Mouse (Mus musculus): ENCODE data around the gene Gm20388. TPM values are rescaled to one million over a fixed set of nuclear protein-coding genes. Genes with fewer than 3 reads are reported as not detected.

Gene Gm20388
- polyA plus RNA-seq, 1 experiment from 2014 or later: 5.3 TPM

DNA sequence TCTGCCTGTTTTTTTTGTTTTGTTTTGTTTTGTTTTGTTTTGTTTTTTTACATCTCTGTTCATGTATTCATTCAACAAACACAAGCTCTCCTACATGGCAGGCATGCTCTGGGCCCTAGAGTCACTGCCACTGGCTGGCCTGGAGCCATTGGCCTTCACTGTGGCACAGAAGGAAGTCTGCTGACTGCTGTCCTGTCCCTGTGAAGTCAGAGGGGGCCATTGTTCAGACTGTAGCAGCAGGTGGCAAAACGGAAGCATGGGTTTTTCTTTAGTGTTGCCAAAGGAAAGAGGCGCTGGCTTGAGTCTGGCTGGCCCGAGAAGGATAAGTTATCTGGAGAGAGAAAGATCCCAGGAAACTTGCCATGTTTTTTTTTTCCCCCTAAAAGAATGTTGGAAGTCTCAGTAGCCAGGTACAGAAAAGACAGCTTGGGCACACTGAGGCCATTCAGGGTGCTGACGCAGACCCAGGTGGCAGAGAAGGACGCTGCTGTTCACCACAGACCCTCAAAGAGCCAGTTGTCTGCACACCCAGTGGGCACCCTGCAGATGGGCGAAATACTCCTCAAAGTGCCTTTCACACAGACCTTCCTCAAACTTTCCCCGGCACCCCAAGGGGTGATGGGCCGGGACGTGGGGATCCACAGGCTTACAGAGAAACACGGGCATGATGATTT lies 2313.5 kb downstream of the Gm20388 start:
- no peak overlapping the region for H3K4me2 ChIP-seq
- H3K27me3 ChIP-seq (replicated peaks; ENCODE audit: control insufficient read depth, insufficient read depth, low read length): peaks cover 26% of the 10 kb centered on the region
- 74% methylated on average over 10 of the region's 10 CpGs for WGBS
- H3K4me3 ChIP-seq (ENCODE audit: low read depth, low read length): no peak overlapping the region
- no peak overlapping the region for H3K9ac ChIP-seq (ENCODE audit: low read depth, low read length)
- ATAC-seq (replicated peaks; ENCODE audit: low FRiP score): no peak
- H3K9me3 ChIP-seq (ENCODE audit: control insufficient read depth, low read length): no peaks in the 10 kb centered on the region
- H3K4me1 ChIP-seq (replicated peaks; ENCODE audit: control insufficient read depth, insufficient read depth, low read length): no peaks in the 10 kb centered on the region
- H3K36me3 ChIP-seq (ENCODE audit: control insufficient read depth, insufficient read depth, low read length): no peaks in the 10 kb centered on the region
- no peak for DNase-seq (ENCODE audit: low spot score)
- H3K27ac ChIP-seq (ENCODE audit: low read depth, low read length): no peak overlapping the region

DNA sequence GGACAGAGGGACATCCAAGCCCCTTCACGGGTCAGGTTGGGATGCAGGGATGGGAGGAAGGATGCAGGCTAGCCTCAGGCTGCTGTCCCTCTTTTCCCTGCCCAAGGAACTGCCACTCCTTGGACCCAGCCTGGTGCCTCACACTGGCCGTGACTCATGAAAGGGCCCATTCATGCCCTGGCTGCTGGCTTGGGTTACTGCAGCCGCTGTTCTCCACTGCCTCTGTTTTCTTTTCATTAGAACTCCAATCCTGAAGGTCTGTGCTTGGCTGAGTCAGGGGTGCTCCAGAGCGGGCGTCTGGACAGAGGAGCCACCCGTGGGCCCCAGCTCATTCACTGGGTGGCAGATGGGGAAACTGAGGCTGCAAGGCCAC lies 2314.0 kb downstream of the Gm20388 start:
- H3K4me3 ChIP-seq (ENCODE audit: low read depth, low read length): no peak overlapping the region
- H3K36me3 ChIP-seq (ENCODE audit: control insufficient read depth, insufficient read depth, low read length): no peaks in the 10 kb centered on the region
- no peaks in the 10 kb centered on the region for H3K9me3 ChIP-seq (ENCODE audit: control insufficient read depth, low read length)
- no peaks in the 10 kb centered on the region for H3K4me1 ChIP-seq (replicated peaks; ENCODE audit: control insufficient read depth, insufficient read depth, low read length)
- no peak overlapping the region for H3K4me2 ChIP-seq
- WGBS: 77% methylated on average over 6 of the region's 6 CpGs
- ATAC-seq (replicated peaks; ENCODE audit: low FRiP score): no peak
- peaks cover 31% of the 10 kb centered on the region for H3K27me3 ChIP-seq (replicated peaks; ENCODE audit: control insufficient read depth, insufficient read depth, low read length)
- H3K27ac ChIP-seq (ENCODE audit: low read depth, low read length): no peak overlapping the region
- no peak overlapping the region for H3K9ac ChIP-seq (ENCODE audit: low read depth, low read length)
- DNase-seq (ENCODE audit: low spot score): no peak

DNA sequence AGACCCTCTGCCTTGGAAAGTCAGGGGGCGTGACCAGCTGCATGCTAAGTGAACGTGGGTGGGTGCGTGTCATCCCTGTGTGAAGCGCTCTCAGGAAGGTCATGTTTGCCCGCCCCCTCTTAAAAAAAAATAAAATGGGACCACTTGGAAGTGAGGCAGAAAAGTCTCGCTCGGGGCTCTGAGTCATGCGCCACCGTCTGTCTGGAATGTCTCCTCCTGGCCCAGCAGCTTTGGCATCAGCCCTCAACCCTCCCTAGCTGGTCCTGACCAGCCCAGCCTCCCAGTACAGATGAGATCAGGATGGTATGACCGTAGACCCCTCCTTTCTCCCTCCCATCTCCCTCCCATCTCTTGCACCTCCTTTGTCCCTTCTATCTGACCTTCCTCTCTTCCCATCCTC lies 2314.8 kb downstream of the Gm20388 start:
- ATAC-seq (replicated peaks; ENCODE audit: low FRiP score) (no peak), DNase-seq (ENCODE audit: low spot score) (no peak)
- Histone ChIP-seq H3K4me2 (no peak overlapping the region), H3K9ac (ENCODE audit: low read depth, low read length) (no peak overlapping the region), H3K9me3 (ENCODE audit: control insufficient read depth, low read length) (no peaks in the 10 kb centered on the region), H3K36me3 (ENCODE audit: control insufficient read depth, insufficient read depth, low read length) (no peaks in the 10 kb centered on the region), H3K27ac (ENCODE audit: low read depth, low read length) (no peak overlapping the region), H3K27me3 (replicated peaks; ENCODE audit: control insufficient read depth, insufficient read depth, low read length) (peaks cover 39% of the 10 kb centered on the region), H3K4me1 (replicated peaks; ENCODE audit: control insufficient read depth, insufficient read depth, low read length) (0 out of 2 replicates have a peak, but pooled peaks cover 2% of the 10 kb centered on the region), H3K4me3 (ENCODE audit: low read depth, low read length) (no peak overlapping the region)
- 69% methylated on average over 10 of the region's 10 CpGs for WGBS

DNA sequence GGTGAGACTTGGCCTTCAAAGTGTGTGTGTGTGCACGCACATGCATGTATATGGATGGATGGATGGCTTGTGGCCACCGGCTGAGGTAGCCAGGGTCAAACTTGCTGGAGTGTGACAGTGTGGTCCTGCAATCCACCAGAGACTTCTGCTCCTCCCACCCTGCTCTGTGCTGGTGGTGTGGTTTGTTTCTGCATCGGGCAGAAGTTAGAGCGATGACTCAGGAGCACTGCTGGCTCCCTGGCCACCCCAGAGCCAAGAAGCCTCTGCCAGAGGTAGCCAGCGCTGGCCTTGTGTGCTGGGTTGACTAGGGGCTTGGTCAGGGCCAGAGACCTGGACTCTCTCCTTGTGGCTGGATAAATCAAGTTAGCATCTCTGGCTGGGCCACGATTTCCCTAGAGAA lies 2316.7 kb downstream of the Gm20388 start:
- Histone ChIP-seq H3K36me3 (ENCODE audit: control insufficient read depth, insufficient read depth, low read length) (no peaks in the 10 kb centered on the region), H3K9ac (ENCODE audit: low read depth, low read length) (no peak overlapping the region), H3K4me3 (ENCODE audit: low read depth, low read length) (no peak overlapping the region), H3K27ac (ENCODE audit: low read depth, low read length) (no peak overlapping the region), H3K9me3 (ENCODE audit: control insufficient read depth, low read length) (no peaks in the 10 kb centered on the region), H3K27me3 (replicated peaks; ENCODE audit: control insufficient read depth, insufficient read depth, low read length) (peaks cover 58% of the 10 kb centered on the region), H3K4me1 (replicated peaks; ENCODE audit: control insufficient read depth, insufficient read depth, low read length) (peaks cover 2% of the 10 kb centered on the region; the same call in 1 of the 2 replicates), H3K4me2 (no peak overlapping the region)
- no peak for ATAC-seq (replicated peaks; ENCODE audit: low FRiP score)
- DNase-seq (ENCODE audit: low spot score): no peak
- WGBS: 75% methylated on average over 6 of the region's 6 CpGs

DNA sequence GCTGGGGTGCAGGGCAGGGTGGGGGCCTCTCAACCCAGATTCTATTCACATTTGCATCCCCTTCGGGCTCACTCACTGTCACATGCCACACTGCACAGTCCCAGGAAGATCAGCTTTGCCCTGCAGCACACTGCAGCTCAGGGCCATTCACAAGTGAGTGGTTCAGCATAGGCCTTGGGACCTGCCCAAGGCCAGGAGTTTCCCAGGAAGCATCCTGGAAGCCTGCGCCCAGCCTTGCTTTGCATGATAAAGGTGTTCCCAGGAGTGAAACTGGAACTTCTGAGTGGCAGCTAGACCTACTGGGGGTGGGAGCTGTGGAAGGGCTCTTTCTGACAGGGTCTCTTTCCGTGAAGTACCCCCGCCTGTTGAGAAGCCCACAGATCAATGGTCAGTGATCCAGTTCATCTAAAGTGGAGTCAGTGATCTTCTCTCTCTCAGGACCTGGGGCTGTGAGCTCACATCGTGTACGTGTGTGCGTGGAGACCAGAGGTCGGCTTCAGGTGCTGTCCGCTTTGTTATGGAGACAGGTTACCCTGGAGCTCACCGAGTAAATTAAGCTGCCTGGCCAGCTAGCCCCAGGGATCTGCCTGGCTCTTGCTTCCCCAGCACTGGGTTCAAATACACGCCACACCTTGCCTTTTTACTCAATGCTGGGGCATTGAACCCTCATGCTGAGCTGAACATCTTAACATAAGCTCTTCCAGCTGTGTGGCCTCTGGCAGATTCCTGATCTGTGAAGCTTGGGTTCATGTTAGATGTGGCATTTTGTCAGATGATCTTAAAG lies 2318.3 kb downstream of the Gm20388 start:
- Histone ChIP-seq H3K4me1 (replicated peaks; ENCODE audit: control insufficient read depth, insufficient read depth, low read length) (peaks cover 2% of the 10 kb centered on the region; the same call in 1 of the 2 replicates), H3K4me3 (ENCODE audit: low read depth, low read length) (no peak overlapping the region), H3K9me3 (ENCODE audit: control insufficient read depth, low read length) (no peaks in the 10 kb centered on the region), H3K27me3 (replicated peaks; ENCODE audit: control insufficient read depth, insufficient read depth, low read length) (peaks cover 66% of the 10 kb centered on the region), H3K9ac (ENCODE audit: low read depth, low read length) (no peak overlapping the region), H3K36me3 (ENCODE audit: control insufficient read depth, insufficient read depth, low read length) (no peaks in the 10 kb centered on the region), H3K4me2 (no peak overlapping the region), H3K27ac (ENCODE audit: low read depth, low read length) (no peak overlapping the region)
- ATAC-seq (replicated peaks; ENCODE audit: low FRiP score) (no peak), DNase-seq (ENCODE audit: low spot score) (no peak)
- WGBS: 62% methylated on average over 11 of the region's 11 CpGs

DNA sequence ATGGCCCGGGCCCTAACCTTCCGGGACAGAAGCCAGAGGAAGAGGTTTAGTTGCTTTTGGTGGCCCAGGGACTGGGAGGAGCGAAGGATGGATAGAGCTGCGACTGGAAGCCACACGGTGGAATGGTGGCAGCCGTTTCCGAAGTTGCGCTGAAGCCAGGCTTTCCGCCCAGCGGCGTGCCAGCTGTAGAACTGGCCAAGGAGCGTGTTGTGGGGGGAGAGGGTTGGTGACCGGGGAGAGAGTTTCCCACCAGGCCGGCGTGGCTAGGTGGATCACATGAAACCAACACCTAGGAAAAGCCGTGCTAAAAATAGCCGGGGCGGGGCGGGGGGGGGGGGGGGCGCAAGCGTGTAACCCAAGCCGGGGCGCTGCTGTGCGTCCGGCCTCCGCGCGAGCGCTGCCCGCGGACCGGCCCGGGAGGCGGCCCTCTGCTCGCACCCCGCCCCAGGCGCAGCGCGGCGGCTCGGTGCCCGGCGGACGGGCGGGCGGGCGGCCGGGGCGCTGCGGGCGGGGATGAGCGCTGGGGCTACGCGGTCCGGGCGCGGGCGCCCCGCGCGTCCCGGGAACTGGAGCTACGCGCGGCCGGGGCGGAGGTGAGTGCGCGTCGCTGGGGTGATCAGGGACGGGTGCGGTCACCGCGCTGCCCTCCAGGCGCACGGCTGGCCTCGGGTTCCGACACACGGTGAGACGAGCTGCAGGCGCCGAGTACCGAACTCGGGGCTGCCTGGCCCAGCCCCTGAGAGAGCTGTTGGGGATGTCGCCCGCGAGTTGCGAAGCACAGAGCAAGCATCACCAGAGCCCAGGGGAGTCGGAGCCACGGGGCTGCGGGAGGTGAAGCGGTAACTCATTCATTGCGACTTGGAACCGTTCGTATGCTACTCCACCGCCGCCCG lies 2319.4 kb downstream of the Gm20388 start:
- Histone ChIP-seq H3K27ac (ENCODE audit: low read depth, low read length) (no peak overlapping the region), H3K4me2 (peak overlapping the region; percentile 81), H3K4me3 (ENCODE audit: low read depth, low read length) (peak overlapping the region; percentile 54), H3K4me1 (replicated peaks; ENCODE audit: control insufficient read depth, insufficient read depth, low read length) (peaks cover 2% of the 10 kb centered on the region; the same call in 1 of the 2 replicates), H3K27me3 (replicated peaks; ENCODE audit: control insufficient read depth, insufficient read depth, low read length) (peaks cover 66% of the 10 kb centered on the region), H3K9ac (ENCODE audit: low read depth, low read length) (no peak overlapping the region), H3K9me3 (ENCODE audit: control insufficient read depth, low read length) (no peaks in the 10 kb centered on the region), H3K36me3 (ENCODE audit: control insufficient read depth, insufficient read depth, low read length) (no peaks in the 10 kb centered on the region)
- no peak for DNase-seq (ENCODE audit: low spot score)
- 3% methylated on average over 70 of the region's 98 CpGs for WGBS
- ATAC-seq (replicated peaks; ENCODE audit: low FRiP score): peak; percentile 29; the same call in 1 of the 2 replicates

DNA sequence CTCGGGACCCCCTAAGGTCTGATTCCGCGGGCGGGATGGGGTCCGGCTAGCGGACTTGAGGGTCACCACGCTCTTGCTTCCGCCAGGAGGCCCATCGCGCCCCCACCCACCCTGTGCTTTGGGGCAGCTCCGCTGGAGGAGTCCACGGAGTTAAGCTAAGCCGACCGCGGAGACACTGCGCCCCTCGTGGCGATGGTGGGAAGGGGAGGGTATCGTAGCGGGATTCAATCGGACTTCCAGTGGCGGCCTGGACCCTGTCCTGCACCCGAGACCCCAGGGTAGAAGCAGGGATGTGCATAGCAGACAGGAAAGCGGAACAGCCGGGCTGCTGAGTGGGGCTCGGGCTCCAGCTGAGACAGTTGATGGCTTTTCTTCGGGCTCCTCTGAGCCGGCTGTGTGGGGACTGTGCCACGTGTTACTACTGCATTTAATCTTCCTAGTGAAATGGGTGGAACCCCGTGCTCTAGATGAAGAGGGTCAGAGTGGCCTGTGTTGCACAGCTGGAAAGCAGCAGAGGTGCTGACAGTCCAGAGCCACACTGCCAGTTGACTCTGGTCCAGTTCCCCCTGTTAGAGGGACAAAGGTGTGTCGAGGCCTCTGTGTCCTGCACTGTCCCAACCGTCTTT lies 2320.2 kb downstream of the Gm20388 start:
- peak; percentile 35; the same call in 1 of the 2 replicates for ATAC-seq (replicated peaks; ENCODE audit: low FRiP score)
- peaks cover 69% of the 10 kb centered on the region for H3K27me3 ChIP-seq (replicated peaks; ENCODE audit: control insufficient read depth, insufficient read depth, low read length)
- H3K27ac ChIP-seq (ENCODE audit: low read depth, low read length): no peak overlapping the region
- WGBS: 6% methylated on average over 32 of the region's 32 CpGs
- DNase-seq (ENCODE audit: low spot score): peak; percentile 78
- peak overlapping the region; percentile 54 for H3K4me3 ChIP-seq (ENCODE audit: low read depth, low read length)
- no peaks in the 10 kb centered on the region for H3K36me3 ChIP-seq (ENCODE audit: control insufficient read depth, insufficient read depth, low read length)
- H3K9me3 ChIP-seq (ENCODE audit: control insufficient read depth, low read length): no peaks in the 10 kb centered on the region
- no peak overlapping the region for H3K9ac ChIP-seq (ENCODE audit: low read depth, low read length)
- peak overlapping the region; percentile 81 for H3K4me2 ChIP-seq
- peaks cover 2% of the 10 kb centered on the region; the same call in 1 of the 2 replicates for H3K4me1 ChIP-seq (replicated peaks; ENCODE audit: control insufficient read depth, insufficient read depth, low read length)

DNA sequence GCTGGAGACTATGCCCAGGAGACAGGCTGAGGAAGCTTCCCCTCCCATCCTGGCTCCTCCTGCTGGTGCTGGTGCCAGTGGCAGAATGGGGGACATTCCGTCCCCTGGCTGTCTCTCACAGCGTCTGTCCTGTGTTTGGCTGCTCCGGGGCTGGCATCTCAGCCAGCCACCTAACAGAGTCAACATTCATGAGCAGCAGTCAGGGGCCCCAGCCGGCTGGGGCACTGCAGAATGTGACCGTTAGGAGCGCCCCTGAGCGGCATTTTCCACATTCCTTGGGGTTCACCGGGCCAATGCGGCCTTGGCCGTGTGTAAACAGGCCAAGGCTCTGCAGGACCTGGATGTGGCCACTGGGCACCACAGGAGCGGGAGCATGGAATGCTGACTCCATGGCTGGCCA lies 2323.4 kb downstream of the Gm20388 start:
- Histone ChIP-seq H3K4me2 (no peak overlapping the region), H3K9me3 (ENCODE audit: control insufficient read depth, low read length) (no peaks in the 10 kb centered on the region), H3K27ac (ENCODE audit: low read depth, low read length) (no peak overlapping the region), H3K4me1 (replicated peaks; ENCODE audit: control insufficient read depth, insufficient read depth, low read length) (peaks cover 2% of the 10 kb centered on the region; the same call in 1 of the 2 replicates), H3K36me3 (ENCODE audit: control insufficient read depth, insufficient read depth, low read length) (no peaks in the 10 kb centered on the region), H3K27me3 (replicated peaks; ENCODE audit: control insufficient read depth, insufficient read depth, low read length) (peaks cover 51% of the 10 kb centered on the region), H3K9ac (ENCODE audit: low read depth, low read length) (no peak overlapping the region), H3K4me3 (ENCODE audit: low read depth, low read length) (no peak overlapping the region)
- ATAC-seq (replicated peaks; ENCODE audit: low FRiP score): no peak
- DNase-seq (ENCODE audit: low spot score): no peak
- 39% methylated on average over 11 of the region's 11 CpGs for WGBS
